Mouse (Mus musculus) heart, postnatal 4 days (tissue): ENCODE results near the gene Akap2. TPM values are rescaled to one million over a fixed set of nuclear protein-coding genes. Genes with fewer than 3 reads are reported as not detected.
A peak's percentile ranks its signal among the peaks of the same experiment; 100 is the strongest.

Experiments
- DNase-seq: peaks from one replicate; pipeline ENCODE4 v3.0.0; 2021
- total RNA-seq, 2 experiments: library from RNA; stranded (reverse); gene quantifications; 2 replicates each; pipeline ENCODE4 v1.2.3; 2021

Gene Akap2
- total RNA-seq, 2 experiments from 2014 or later = 160 TPM

- no peak for DNase-seq
These were observed 13.6 kb upstream of the Akap2 start for GRCm38 (mm10) chr4:57703574-57704470.

- DNase-seq = no peak
These were observed 12.9 kb upstream of the Akap2 start for GRCm38 (mm10) chr4:57704575-57704974.

- DNase-seq = no peak
These were observed 1.6 kb upstream of the Akap2 start for GRCm38 (mm10) chr4:57715849-57716248.

GRCm38 (mm10) chr4:57716735-57717134, 722 bp upstream of the Akap2 start:
- no peak for DNase-seq

- DNase-seq = no peak
These were observed 1.9 kb downstream of the Akap2 start for GRCm38 (mm10) chr4:57719370-57719769.

GRCm38 (mm10) chr4:57720869-57721361, 3.5 kb downstream of the Akap2 start:
- no peak for DNase-seq

GRCm38 (mm10) chr4:57722296-57722695, 4.8 kb downstream of the Akap2 start:
- DNase-seq = no peak

- no peak for DNase-seq
These were observed 6.2 kb downstream of the Akap2 start for GRCm38 (mm10) chr4:57723659-57724058.

- no peak for DNase-seq
These were observed 8.1 kb downstream of the Akap2 start for GRCm38 (mm10) chr4:57725569-57725968.

- DNase-seq = no peak
These were observed 11.2 kb downstream of the Akap2 start for GRCm38 (mm10) chr4:57728611-57729183.

GRCm38 (mm10) chr4:57730047-57730446, 12.6 kb downstream of the Akap2 start:
- DNase-seq = no peak

GRCm38 (mm10) chr4:57730801-57731598, 13.5 kb downstream of the Akap2 start:
- DNase-seq = no peak

- DNase-seq = no peak
These were observed 14.9 kb downstream of the Akap2 start for GRCm38 (mm10) chr4:57732351-57732750.

- DNase-seq = peak; percentile 73
These were observed 16.0 kb downstream of the Akap2 start for GRCm38 (mm10) chr4:57733445-57733844.

GRCm38 (mm10) chr4:57735426-57735825, 18.0 kb downstream of the Akap2 start:
- DNase-seq = no peak

- DNase-seq = no peak
These were observed 21.5 kb downstream of the Akap2 start for GRCm38 (mm10) chr4:57738856-57739552.

- DNase-seq = no peak
These were observed 26.0 kb downstream of the Akap2 start for GRCm38 (mm10) chr4:57743325-57743929.

GRCm38 (mm10) chr4:57750651-57751050, 33.2 kb downstream of the Akap2 start:
- DNase-seq = no peak

- no peak for DNase-seq
These were observed 33.6 kb downstream of the Akap2 start for GRCm38 (mm10) chr4:57751054-57751453.

GRCm38 (mm10) chr4:57751566-57751965, 34.1 kb downstream of the Akap2 start:
- DNase-seq = no peak

- no peak for DNase-seq
These were observed 37.6 kb downstream of the Akap2 start for GRCm38 (mm10) chr4:57755085-57755484.

GRCm38 (mm10) chr4:57757997-57758396, 40.5 kb downstream of the Akap2 start:
- DNase-seq = no peak
